Mouse (Mus musculus): ENCODE measurements around the gene Cul4a. TPM values are rescaled to one million over a fixed set of nuclear protein-coding genes. Genes with fewer than 3 reads are reported as not detected.
"Not testable (repeated sequence)": the region's sequence is repeated elsewhere in the genome, so short reads cannot be mapped to it uniquely, and the experiment has no call there.

Gene Cul4a
- polyA plus RNA-seq, 1 experiment from 2014 or later, result 71.6 TPM

DNA sequence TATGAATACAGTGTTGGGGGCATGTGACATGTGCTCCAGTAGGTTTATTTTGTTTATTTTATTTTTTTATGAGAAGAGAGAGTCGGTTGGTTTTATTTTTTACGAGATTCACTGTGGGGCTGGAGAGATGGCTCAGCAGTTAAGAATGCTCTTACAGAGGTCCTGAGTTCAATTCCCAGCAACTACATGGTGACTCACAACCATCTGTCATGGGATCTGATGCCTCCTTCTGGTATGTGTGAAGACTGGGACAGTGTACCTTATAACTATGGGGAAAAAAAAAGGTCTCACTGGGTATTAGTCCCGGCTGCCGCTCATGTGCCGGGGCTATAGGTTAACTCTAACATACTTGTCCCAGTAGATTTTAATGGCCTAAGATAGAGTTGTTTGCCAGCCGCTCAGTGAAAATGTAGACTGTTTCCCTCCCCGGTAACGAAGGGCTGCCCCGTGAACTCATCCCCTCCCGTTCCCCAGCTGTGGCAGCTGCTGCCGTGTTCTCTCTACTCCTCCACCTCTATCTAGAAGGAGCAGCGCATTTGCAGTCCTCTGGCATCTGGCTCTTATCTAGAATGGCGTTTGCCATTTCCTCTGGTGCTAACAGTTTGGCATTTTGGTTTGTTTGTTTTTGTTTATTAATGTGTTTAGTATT, 2.7 kb downstream of the Cul4a start:
- 32% methylated on average over 13 of the region's 13 CpGs for whole genome bisulfite sequencing (ENCODE audit: insufficient replicate concordance)
- Histone ChIP-seq H3K9ac (peak overlapping the region; percentile 48), H3K36me3 (replicated peaks) (peaks cover 22% of the 10 kb centered on the region), H3K27me3 (no peaks in the 10 kb centered on the region), H3K4me2 (peak overlapping the region; percentile 99), H3K27ac (replicated peaks) (peak overlapping the region; percentile 96), H3K9me3 (replicated peaks) (no peaks in the 10 kb centered on the region), H3K4me3 (replicated peaks) (peak overlapping the region; percentile 96), H3K4me1 (replicated peaks) (peaks cover 69% of the 10 kb centered on the region)
- ATAC-seq (ENCODE audit: insufficient read depth), result peak; percentile 29

- no peaks in the 10 kb centered on the region for H3K9me3 ChIP-seq (replicated peaks)
- peak overlapping the region; percentile 96 for H3K27ac ChIP-seq (replicated peaks)
- peak overlapping the region; percentile 99 for H3K4me2 ChIP-seq
- no peaks in the 10 kb centered on the region for H3K27me3 ChIP-seq
- 36% methylated on average over 8 of the region's 8 CpGs for WGBS (ENCODE audit: insufficient replicate concordance)
- peak overlapping the region; percentile 96 for H3K4me3 ChIP-seq (replicated peaks)
- ATAC-seq (ENCODE audit: insufficient read depth), result peak; percentile 11; the same call in 1 of the 2 replicates
- peaks cover 62% of the 10 kb centered on the region for H3K4me1 ChIP-seq (replicated peaks)
- peaks cover 30% of the 10 kb centered on the region for H3K36me3 ChIP-seq (replicated peaks)
- H3K9ac ChIP-seq, result peak overlapping the region; percentile 48
Measured at GRCm38 (mm10) chr8:13108967-13109366, 3.5 kb downstream of the Cul4a start.

DNA sequence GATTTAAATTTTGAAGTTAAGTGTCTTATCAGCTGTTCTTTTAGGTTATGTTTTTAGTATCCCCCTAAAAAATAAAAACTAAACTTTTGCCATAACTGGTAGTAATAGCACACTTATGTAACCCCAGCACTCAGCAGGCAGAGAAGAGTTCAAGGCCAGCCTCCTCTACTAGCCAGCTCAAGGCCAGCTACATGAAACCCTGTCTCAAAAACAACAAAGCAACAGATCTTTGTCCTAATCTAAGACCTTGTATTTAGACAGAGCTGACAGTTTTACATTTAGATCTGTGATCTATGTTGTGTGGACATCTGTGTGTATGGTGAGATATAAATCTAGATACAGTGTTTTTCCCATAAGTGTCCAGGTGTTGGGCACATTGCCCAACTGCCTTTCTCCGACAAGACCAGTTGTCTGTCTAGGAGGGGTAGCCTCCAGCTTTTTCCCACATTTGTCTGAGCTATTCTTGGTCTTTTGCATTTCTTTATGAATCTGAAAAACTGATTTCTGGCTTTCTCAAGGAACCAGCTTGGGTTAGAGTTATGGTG, 4.1 kb downstream of the Cul4a start:
- no peaks in the 10 kb centered on the region for H3K27me3 ChIP-seq
- 45% methylated on average over 1 of the region's 1 CpGs for WGBS (ENCODE audit: insufficient replicate concordance)
- no peak for ATAC-seq (ENCODE audit: insufficient read depth)
- peak overlapping the region; percentile 99 for H3K4me2 ChIP-seq
- H3K27ac ChIP-seq (replicated peaks), result peak overlapping the region; percentile 96
- no peaks in the 10 kb centered on the region for H3K9me3 ChIP-seq (replicated peaks)
- H3K4me1 ChIP-seq (replicated peaks), result peaks cover 58% of the 10 kb centered on the region
- H3K36me3 ChIP-seq (replicated peaks), result peaks cover 36% of the 10 kb centered on the region
- H3K4me3 ChIP-seq (replicated peaks), result peak overlapping the region; percentile 96
- H3K9ac ChIP-seq, result no peak overlapping the region

DNA sequence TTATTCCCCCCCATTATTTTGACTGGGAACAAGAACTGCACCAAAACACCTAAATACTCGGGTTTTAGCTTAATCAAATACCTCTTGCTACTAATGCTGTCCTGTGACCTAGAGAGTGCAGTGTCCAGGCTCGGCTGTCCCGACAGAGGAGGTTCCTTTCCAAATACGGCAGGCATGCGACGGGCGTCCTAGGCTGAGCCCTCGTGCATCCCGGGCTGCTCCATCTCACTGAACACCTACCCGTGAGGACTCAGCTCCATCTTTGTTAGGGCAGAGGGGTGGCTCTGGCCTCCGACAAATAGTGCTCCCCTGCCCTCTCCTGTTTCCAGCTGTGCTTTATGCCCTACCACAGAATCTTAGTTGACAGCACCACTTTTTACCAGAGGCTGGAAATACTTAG, 6.5 kb downstream of the Cul4a start:
- Histone ChIP-seq H3K9ac (no peak overlapping the region), H3K4me2 (no peak overlapping the region), H3K27me3 (no peaks in the 10 kb centered on the region), H3K9me3 (replicated peaks) (no peaks in the 10 kb centered on the region), H3K4me1 (replicated peaks) (peaks cover 50% of the 10 kb centered on the region), H3K4me3 (replicated peaks) (no peak overlapping the region), H3K27ac (replicated peaks) (no peak overlapping the region), H3K36me3 (replicated peaks) (peaks cover 48% of the 10 kb centered on the region)
- WGBS (ENCODE audit: insufficient replicate concordance), result 87% methylated on average over 11 of the region's 11 CpGs
- ATAC-seq (ENCODE audit: insufficient read depth), result no peak

DNA sequence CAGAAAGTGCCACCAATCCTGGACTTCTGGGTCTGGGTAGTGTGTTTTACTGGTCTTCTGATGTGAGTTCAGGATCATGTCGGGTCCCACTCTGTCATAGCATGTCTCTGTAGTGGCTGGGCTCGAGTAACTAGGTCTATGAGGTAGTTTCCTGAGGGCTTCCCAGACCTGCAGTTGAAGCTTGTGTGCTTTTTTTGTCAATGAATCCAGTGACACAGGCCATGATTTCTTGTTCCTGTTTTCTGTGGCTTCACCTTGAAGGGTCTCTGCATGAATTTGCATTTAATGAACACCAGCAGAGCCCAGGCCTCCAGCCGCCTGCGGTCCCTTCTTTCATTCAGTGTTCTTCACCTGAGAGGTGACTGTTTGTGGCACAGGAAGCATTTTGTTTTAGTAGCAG, 7.8 kb downstream of the Cul4a start:
- WGBS (ENCODE audit: insufficient replicate concordance), result 72% methylated on average over 4 of the region's 4 CpGs
- Histone ChIP-seq H3K27me3 (no peaks in the 10 kb centered on the region), H3K9me3 (replicated peaks) (no peaks in the 10 kb centered on the region), H3K27ac (replicated peaks) (no peak overlapping the region), H3K4me1 (replicated peaks) (peaks cover 44% of the 10 kb centered on the region), H3K36me3 (replicated peaks) (peaks cover 55% of the 10 kb centered on the region), H3K9ac (no peak overlapping the region), H3K4me2 (no peak overlapping the region), H3K4me3 (replicated peaks) (no peak overlapping the region)
- ATAC-seq (ENCODE audit: insufficient read depth), result no peak

DNA sequence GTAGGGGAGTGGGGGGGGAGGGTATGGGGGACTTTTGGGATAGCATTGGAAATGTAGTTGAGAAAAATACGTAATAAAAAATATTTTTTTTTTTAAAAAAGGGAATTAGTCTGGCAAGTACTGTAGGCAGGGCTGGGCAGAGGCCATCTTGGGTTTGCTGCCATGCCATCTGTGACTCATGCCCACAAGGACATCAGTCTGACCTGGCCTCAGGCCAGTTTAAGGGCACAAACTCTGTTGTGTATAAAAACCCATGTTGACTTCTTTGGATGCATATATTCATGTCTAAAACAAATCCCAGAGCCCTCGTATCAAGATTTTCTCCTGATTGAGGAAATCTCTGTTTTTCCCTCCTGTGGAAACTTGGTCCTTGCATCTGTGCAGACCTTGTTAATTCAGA, 11.7 kb downstream of the Cul4a start:
- Histone ChIP-seq H3K27me3 (no peaks in the 10 kb centered on the region), H3K4me1 (replicated peaks) (peaks cover 40% of the 10 kb centered on the region), H3K4me2 (no peak overlapping the region), H3K4me3 (replicated peaks) (no peak overlapping the region), H3K9me3 (replicated peaks) (no peaks in the 10 kb centered on the region), H3K9ac (no peak overlapping the region), H3K36me3 (replicated peaks) (peaks cover 84% of the 10 kb centered on the region), H3K27ac (replicated peaks) (no peak overlapping the region)
- 84% methylated on average over 2 of the region's 2 CpGs for WGBS (ENCODE audit: insufficient replicate concordance)
- no peak for ATAC-seq (ENCODE audit: insufficient read depth)

- H3K4me3 ChIP-seq (replicated peaks), result no peak overlapping the region
- H3K36me3 ChIP-seq (replicated peaks), result peaks cover 83% of the 10 kb centered on the region
- H3K27me3 ChIP-seq, result no peaks in the 10 kb centered on the region
- no peak for ATAC-seq (ENCODE audit: insufficient read depth)
- peaks cover 52% of the 10 kb centered on the region for H3K4me1 ChIP-seq (replicated peaks)
- no peak overlapping the region for H3K4me2 ChIP-seq
- WGBS (ENCODE audit: insufficient replicate concordance), result 71% methylated on average over 3 of the region's 3 CpGs
- no peak overlapping the region for H3K9ac ChIP-seq
- H3K9me3 ChIP-seq (replicated peaks), result no peaks in the 10 kb centered on the region
- H3K27ac ChIP-seq (replicated peaks), result no peak overlapping the region
Measured at GRCm38 (mm10) chr8:13118516-13118915, 13.1 kb downstream of the Cul4a start.

DNA sequence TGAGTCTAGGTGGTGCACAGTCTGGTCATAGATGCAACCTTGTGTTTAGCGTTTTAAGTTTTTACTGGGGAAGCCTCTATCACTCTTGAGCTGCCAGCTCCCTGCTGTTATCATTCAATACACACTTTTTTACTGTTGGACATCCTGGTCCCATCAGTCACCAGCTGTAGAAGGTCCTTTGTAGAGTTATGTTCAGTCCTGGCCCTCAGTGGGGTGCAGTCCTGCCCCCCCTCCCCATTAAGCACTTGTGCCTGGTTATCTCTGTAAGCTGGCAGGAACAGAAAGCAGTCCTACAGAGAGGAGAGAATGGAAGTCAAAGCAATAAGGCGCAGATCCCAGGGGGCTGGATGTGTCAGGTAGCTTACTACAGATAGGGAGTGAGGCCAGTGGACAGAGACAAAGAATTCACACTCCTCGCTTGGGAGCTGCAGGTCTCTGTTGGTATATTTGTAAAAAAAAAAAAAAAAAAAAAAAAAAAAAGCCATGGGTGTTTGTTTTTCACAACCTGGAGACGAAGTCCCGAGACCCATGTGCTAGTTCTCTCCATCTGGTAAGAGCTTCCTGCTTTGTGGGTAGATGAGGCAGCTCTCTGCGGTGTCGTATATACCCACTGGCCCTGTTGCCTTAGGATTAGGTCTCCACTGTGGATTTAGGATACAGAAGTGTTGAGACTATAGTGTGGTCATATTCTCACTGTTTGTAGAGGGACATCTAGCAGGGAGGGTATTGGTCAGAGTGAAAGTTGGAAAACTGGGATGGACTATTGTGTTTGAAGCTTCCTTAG, 15.7 kb downstream of the Cul4a start:
- no peaks in the 10 kb centered on the region for H3K27me3 ChIP-seq
- ATAC-seq (ENCODE audit: insufficient read depth), result peak; percentile 77
- H3K4me3 ChIP-seq (replicated peaks), result no peak overlapping the region
- 30% methylated on average over 7 of the region's 7 CpGs for WGBS (ENCODE audit: insufficient replicate concordance)
- H3K9me3 ChIP-seq (replicated peaks), result no peaks in the 10 kb centered on the region
- H3K4me1 ChIP-seq (replicated peaks), result peaks cover 55% of the 10 kb centered on the region
- H3K36me3 ChIP-seq (replicated peaks), result peaks cover 87% of the 10 kb centered on the region
- H3K9ac ChIP-seq, result peak overlapping the region; percentile 6; the same call in 1 of the 2 replicates
- peak overlapping the region; percentile 15 for H3K4me2 ChIP-seq
- peak overlapping the region; percentile 79 for H3K27ac ChIP-seq (replicated peaks)

- H3K4me2 ChIP-seq, result no peak overlapping the region
- no peaks in the 10 kb centered on the region for H3K9me3 ChIP-seq (replicated peaks)
- H3K9ac ChIP-seq, result no peak overlapping the region
- peak; percentile 60 for ATAC-seq (ENCODE audit: insufficient read depth)
- H3K27ac ChIP-seq (replicated peaks), result peak overlapping the region; percentile 79
- WGBS (ENCODE audit: insufficient replicate concordance), result 19% methylated on average over 7 of the region's 7 CpGs
- H3K27me3 ChIP-seq, result no peaks in the 10 kb centered on the region
- H3K36me3 ChIP-seq (replicated peaks), result peaks cover 96% of the 10 kb centered on the region
- no peak overlapping the region for H3K4me3 ChIP-seq (replicated peaks)
- peaks cover 50% of the 10 kb centered on the region for H3K4me1 ChIP-seq (replicated peaks)
Measured at GRCm38 (mm10) chr8:13122887-13123421, 17.5 kb downstream of the Cul4a start.

- H3K9me3 ChIP-seq (replicated peaks), result no peaks in the 10 kb centered on the region
- no peak overlapping the region for H3K4me3 ChIP-seq (replicated peaks)
- WGBS (ENCODE audit: insufficient replicate concordance), result 81% methylated on average over 8 of the region's 8 CpGs
- no peak overlapping the region for H3K9ac ChIP-seq
- no peak overlapping the region for H3K4me2 ChIP-seq
- H3K36me3 ChIP-seq (replicated peaks), result peaks cover 96% of the 10 kb centered on the region
- H3K4me1 ChIP-seq (replicated peaks), result peaks cover 40% of the 10 kb centered on the region
- ATAC-seq (ENCODE audit: insufficient read depth), result no peak
- no peaks in the 10 kb centered on the region for H3K27me3 ChIP-seq
- no peak overlapping the region for H3K27ac ChIP-seq (replicated peaks)
Measured at GRCm38 (mm10) chr8:13124897-13125296, 19.5 kb downstream of the Cul4a start.

DNA sequence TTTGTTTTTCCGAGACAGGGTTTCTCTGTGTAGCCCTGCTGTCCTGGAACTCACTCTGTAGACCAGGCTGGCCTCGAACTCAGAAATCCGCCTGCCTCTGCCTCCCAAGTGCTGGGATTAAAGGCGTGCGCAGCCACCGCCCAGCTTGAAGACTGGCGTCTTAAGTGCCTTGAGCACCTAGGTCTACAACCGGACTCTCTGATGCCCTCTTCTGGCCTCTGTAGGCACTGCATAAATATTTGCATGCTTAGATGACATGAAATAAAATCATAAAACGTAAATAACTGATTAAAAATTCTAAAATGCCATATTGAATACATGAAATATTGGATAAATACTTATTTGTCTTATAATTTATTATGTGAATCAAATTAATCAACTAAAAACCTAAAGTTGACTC, 26.8 kb downstream of the Cul4a start:
- not testable (repeated sequence) for H3K4me3 ChIP-seq (replicated peaks); H3K27me3 ChIP-seq; H3K9ac ChIP-seq; H3K9me3 ChIP-seq (replicated peaks); H3K4me1 ChIP-seq (replicated peaks); ATAC-seq (ENCODE audit: insufficient read depth); H3K4me2 ChIP-seq; H3K27ac ChIP-seq (replicated peaks)
- peaks cover 98% of the 10 kb centered on the region for H3K36me3 ChIP-seq (replicated peaks)
- WGBS (ENCODE audit: insufficient replicate concordance), result 52% methylated on average over 9 of the region's 9 CpGs

All from liver, embryonic 15.5 days (tissue).